ENCODE assay signal across 21 mouse cellular contexts in the genomic region with DNA sequence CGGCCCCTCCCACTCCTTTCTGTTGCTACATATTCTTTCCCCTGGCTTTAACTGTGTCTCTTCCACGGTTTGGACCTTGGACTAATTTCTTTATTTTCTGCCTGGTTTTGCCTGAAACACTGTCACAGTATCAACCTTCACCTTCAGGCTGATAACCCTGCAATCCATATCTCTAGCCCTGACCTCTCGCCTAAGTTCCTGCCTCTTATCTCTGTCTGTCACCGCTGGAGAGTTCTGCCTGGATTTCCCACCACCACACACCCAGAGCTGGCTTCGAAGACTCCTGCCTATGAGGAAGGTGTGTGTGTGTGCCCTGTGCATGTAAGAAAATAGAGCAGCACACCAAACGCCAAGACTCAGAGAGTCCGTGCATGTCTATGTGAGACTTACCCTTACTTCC. TPM values are rescaled to one million over a fixed set of nuclear protein-coding genes. Genes with fewer than 3 reads are reported as not detected.
A peak's percentile ranks its signal among the peaks of the same experiment; 100 is the strongest.
DNase-seq lines count a peak whose midpoint lies in the region; ATAC-seq and TF ChIP-seq lines count a peak whose summit lies in the region.
"Had no signal": no experiment of that assay in that cellular context is flagged by ENCODE, and none has a peak within 500 bp of the region (broad histone marks: within the 10 kb centered on the region; RNA-seq: fewer than 3 reads in every experiment).

No protein-coding gene starts in this region.

- no peak overlapping the region for H3K4me3 ChIP-seq in heart, embryonic 14.5 days (ENCODE audit: control insufficient read depth in 1 of 2, insufficient read depth in 1 of 2, low read depth in 1 of 2, low read length in 2 of 2)
- H3K4me3 ChIP-seq in intestine, embryonic 16.5 days (ENCODE audit: low read length): no peak overlapping the region
- H3K4me3 ChIP-seq in liver, embryonic 14.5 days (ENCODE audit: insufficient read depth in 1 of 2, low read depth in 2 of 2, low read length in 2 of 2): no peak overlapping the region
- H3K4me3 ChIP-seq in embryonic facial prominence, embryonic 10.5 days: no peak overlapping the region
- H3K4me3 ChIP-seq in hindbrain, embryonic 10.5 days: no peak overlapping the region
- H3K4me3 ChIP-seq: forebrain, embryonic 10.5 days; kidney, embryonic 15.5 days; limb, embryonic 12.5 days; lung, embryonic 15.5 days; midbrain, embryonic 12.5 days had no signal

- peak overlapping the region; percentile 34; the same call in 1 of the 2 replicates for H3K4me2 ChIP-seq in heart, embryonic 14.5 days (ENCODE audit: low read length)
- no peak overlapping the region for H3K4me2 ChIP-seq in intestine, embryonic 16.5 days (ENCODE audit: low read depth, low read length)
- peak overlapping the region; percentile 8; the same call in 1 of the 2 replicates for H3K4me2 ChIP-seq in liver, embryonic 14.5 days (ENCODE audit: low read depth)
- H3K4me2 ChIP-seq: kidney, embryonic 15.5 days; limb, embryonic 12.5 days; lung, embryonic 15.5 days; midbrain, embryonic 12.5 days had no signal

- DNase-seq in heart, postnatal 4 days: no peak
- no peak for DNase-seq in liver, embryonic 14.5 days (ENCODE audit: low read depth in 3 of 3, low spot score in 3 of 3)
- no peak for DNase-seq in embryonic facial prominence, embryonic 10.5 days (ENCODE audit: low spot score)
- no peak for DNase-seq in hindbrain, embryonic 10.5 days (ENCODE audit: low spot score)
- no peak for DNase-seq in retina, embryonic 14.5 days (ENCODE audit: low spot score)
- DNase-seq: adrenal gland, postnatal 14 days; cerebellum, adult 11-12 months; cerebellum, postnatal 14 days; forebrain, postnatal 0 days; gastrocnemius, postnatal 36 days; right cerebral cortex, postnatal 4 days; thymus, adult 2 months had no signal

- peaks cover 9% of the 10 kb centered on the region; the same call in 1 of the 2 replicates for H3K27me3 ChIP-seq in heart, embryonic 14.5 days (ENCODE audit: control insufficient read depth, insufficient read depth, low read length)
- H3K27me3 ChIP-seq in intestine, embryonic 16.5 days (replicated peaks; ENCODE audit: control insufficient read depth, insufficient read depth, low read length): no peaks in the 10 kb centered on the region
- H3K27me3 ChIP-seq in liver, embryonic 14.5 days (ENCODE audit: control insufficient read depth, insufficient read depth, low read length): no peaks in the 10 kb centered on the region
- 0 out of 2 replicates have a peak, but pooled peaks cover 4% of the 10 kb centered on the region for H3K27me3 ChIP-seq in embryonic facial prominence, embryonic 10.5 days (replicated peaks; ENCODE audit: low read depth, poor library complexity, severe bottlenecking)
- H3K27me3 ChIP-seq in hindbrain, embryonic 10.5 days (ENCODE audit: insufficient read depth, poor library complexity, severe bottlenecking): no peaks in the 10 kb centered on the region
- H3K27me3 ChIP-seq: limb, embryonic 12.5 days; midbrain, embryonic 12.5 days had no signal

- TF ChIP-seq CTCF in liver, embryonic 14.5 days (IDR thresholded peaks at IDR 0.05; ENCODE audit: low read depth): no peak

- no peaks in the 10 kb centered on the region for H3K9me3 ChIP-seq in heart, embryonic 14.5 days (ENCODE audit: control insufficient read depth, low read length)
- H3K9me3 ChIP-seq in intestine, embryonic 16.5 days (ENCODE audit: control insufficient read depth, low read length): no peaks in the 10 kb centered on the region
- H3K9me3 ChIP-seq in liver, embryonic 14.5 days (ENCODE audit: control insufficient read depth, low read length): no peaks in the 10 kb centered on the region
- H3K9me3 ChIP-seq in embryonic facial prominence, embryonic 10.5 days: no peaks in the 10 kb centered on the region
- H3K9me3 ChIP-seq in hindbrain, embryonic 10.5 days: no peaks in the 10 kb centered on the region
- H3K9me3 ChIP-seq: forebrain, embryonic 10.5 days; kidney, embryonic 15.5 days; limb, embryonic 12.5 days; lung, embryonic 15.5 days; midbrain, embryonic 12.5 days had no signal

- H3K9ac ChIP-seq in heart, embryonic 14.5 days (ENCODE audit: low read length): no peak overlapping the region
- H3K9ac ChIP-seq in intestine, embryonic 16.5 days (ENCODE audit: low read depth, low read length): no peak overlapping the region
- no peak overlapping the region for H3K9ac ChIP-seq in liver, embryonic 14.5 days (replicated peaks)
- H3K9ac ChIP-seq: forebrain, postnatal 0 days; kidney, embryonic 15.5 days; limb, embryonic 12.5 days; lung, embryonic 15.5 days; midbrain, embryonic 12.5 days had no signal

- H3K36me3 ChIP-seq in heart, embryonic 14.5 days (ENCODE audit: control insufficient read depth, insufficient read depth, low read length): no peaks in the 10 kb centered on the region
- H3K36me3 ChIP-seq in intestine, embryonic 16.5 days (ENCODE audit: control insufficient read depth, insufficient read depth, low read length): no peaks in the 10 kb centered on the region
- H3K36me3 ChIP-seq in liver, embryonic 14.5 days (replicated peaks; ENCODE audit: control insufficient read depth, insufficient read depth, low read depth): no peaks in the 10 kb centered on the region
- no peaks in the 10 kb centered on the region for H3K36me3 ChIP-seq in embryonic facial prominence, embryonic 10.5 days (replicated peaks)
- H3K36me3 ChIP-seq in hindbrain, embryonic 10.5 days: no peaks in the 10 kb centered on the region
- H3K36me3 ChIP-seq: forebrain, embryonic 10.5 days; kidney, embryonic 15.5 days; limb, embryonic 12.5 days; lung, embryonic 15.5 days; midbrain, embryonic 12.5 days had no signal

- H3K27ac ChIP-seq in heart, embryonic 14.5 days (replicated peaks in 1 of 2; ENCODE audit: control insufficient read depth in 1 of 2, insufficient read depth in 1 of 2, low read depth in 2 of 2, low read length in 2 of 2): no peak overlapping the region
- no peak overlapping the region for H3K27ac ChIP-seq in intestine, embryonic 16.5 days (ENCODE audit: low read length)
- no peak overlapping the region for H3K27ac ChIP-seq in liver, embryonic 14.5 days
- H3K27ac ChIP-seq in embryonic facial prominence, embryonic 10.5 days (replicated peaks): no peak overlapping the region
- no peak overlapping the region for H3K27ac ChIP-seq in hindbrain, embryonic 10.5 days
- H3K27ac ChIP-seq: forebrain, embryonic 10.5 days; kidney, embryonic 15.5 days; limb, embryonic 12.5 days; lung, embryonic 15.5 days; macrophage; midbrain, embryonic 12.5 days had no signal

- 12% methylated on average over 7 of the region's 7 CpGs for WGBS in heart, embryonic 14.5 days
- WGBS in intestine, embryonic 16.5 days: 53% methylated on average over 7 of the region's 7 CpGs
- WGBS in liver, embryonic 14.5 days (ENCODE audit: insufficient replicate concordance): 8% methylated on average over 7 of the region's 7 CpGs
- WGBS in embryonic facial prominence, embryonic 10.5 days: 83% methylated on average over 7 of the region's 7 CpGs
- 85% methylated on average over 7 of the region's 7 CpGs for WGBS in hindbrain, embryonic 10.5 days

- peaks cover 13 to 27% of the 10 kb centered on the region in 2 experiments for H3K4me1 ChIP-seq in heart, embryonic 14.5 days (ENCODE audit: control insufficient read depth in 2 of 2, insufficient read depth in 2 of 2, low read length in 2 of 2)
- H3K4me1 ChIP-seq in intestine, embryonic 16.5 days (ENCODE audit: control insufficient read depth, insufficient read depth, low read length): peaks cover 10% of the 10 kb centered on the region
- H3K4me1 ChIP-seq in liver, embryonic 14.5 days (replicated peaks; ENCODE audit: control insufficient read depth in 2 of 2, insufficient read depth in 2 of 2, low read length in 1 of 2): peaks cover 18 to 33% of the 10 kb centered on the region in 2 experiments
- H3K4me1 ChIP-seq in embryonic facial prominence, embryonic 10.5 days: no peaks in the 10 kb centered on the region
- H3K4me1 ChIP-seq in hindbrain, embryonic 10.5 days (replicated peaks): peaks cover 8% of the 10 kb centered on the region; the same call in 1 of the 2 replicates
- H3K4me1 ChIP-seq: limb, embryonic 12.5 days; midbrain, embryonic 12.5 days had no signal

- TF ChIP-seq EP300 in liver, embryonic 14.5 days (IDR thresholded peaks at IDR 0.05; ENCODE audit: low read depth): peak; percentile 52

- no peak for ATAC-seq in heart, embryonic 14.5 days (ENCODE audit: insufficient number of reproducible peaks, insufficient read depth, low FRiP score, low read depth)
- peak; percentile 80 for ATAC-seq in intestine, embryonic 16.5 days
- peak; percentile 58; the same call in 1 of the 2 replicates for ATAC-seq in liver, embryonic 14.5 days (ENCODE audit: insufficient read depth)
- ATAC-seq: activated CD4-positive, CD25-positive, alpha-beta regulatory T cell, adult 4 months; forebrain, postnatal 0 days had no signal

RNA-seq across cellular contexts. Expression of gene Exoc6, which starts 32.8 kb away (rescaled TPM):
- 20.3 and 20.6 TPM in 2 replicates for polyA plus RNA-seq in heart, embryonic 14.5 days (2014; fragmentation: Nextera tagmentation; extraction: Ambion mirVana)
- 10 to 100 TPM; 27.6 to 28.3 TPM for total RNA-seq in heart, postnatal 4 days (2021)
- 21.7 and 23.8 TPM in 2 replicates for polyA plus RNA-seq in intestine, embryonic 16.5 days (2015; fragmentation: Nextera tagmentation; extraction: Ambion mirVana)
- 11.4 and 17.3 TPM in 2 replicates for polyA plus RNA-seq in liver, embryonic 14.5 days (2012; rRNA removed)
- polyA plus RNA-seq in liver, embryonic 14.5 days (2014; fragmentation: Nextera tagmentation; extraction: Ambion mirVana): 31.6 and 32.4 TPM in 2 replicates
- polyA plus RNA-seq in embryonic facial prominence, embryonic 10.5 days (2016; fragmentation: Nextera tagmentation; extraction: Ambion mirVana): 7.5 and 8.5 TPM in 2 replicates
- polyA plus RNA-seq in hindbrain, embryonic 10.5 days (2016; fragmentation: Nextera tagmentation; extraction: Ambion mirVana): 6.7 and 9.2 TPM in 2 replicates
